Mouse (Mus musculus): Measurements from ENCODE around the gene Bdkrb2. TPM values are rescaled to one million over a fixed set of nuclear protein-coding genes. Genes with fewer than 3 reads are reported as not detected.

Bdkrb2 gene
- polyA plus RNA-seq, 1 experiment from 2014 or later, result 1.7 TPM

DNA sequence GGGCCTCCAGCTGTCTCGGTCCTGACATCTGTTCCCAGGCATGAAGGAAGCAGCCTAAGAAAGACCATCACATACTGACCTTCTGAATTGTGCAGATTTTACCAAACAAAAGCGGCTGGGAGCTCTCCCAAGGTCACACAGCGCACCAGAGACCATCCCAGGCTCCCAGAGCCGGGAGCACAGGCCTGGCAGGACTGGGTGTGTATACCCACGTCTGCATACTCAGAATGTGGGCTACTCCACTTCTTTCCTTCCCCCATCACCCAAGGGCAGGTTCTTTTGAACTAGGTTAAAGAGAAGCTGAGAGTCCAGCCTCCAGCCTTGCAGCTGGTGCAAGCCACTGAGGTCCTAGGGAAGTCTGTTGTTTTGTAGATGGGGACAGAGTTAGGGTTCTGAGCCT is 36.1 kb downstream of the Bdkrb2 start:
- Histone ChIP-seq H3K4me1 (ENCODE audit: insufficient read depth, low read length) (peaks cover 4% of the 10 kb centered on the region; the same call in 1 of the 2 replicates), H3K27ac (ENCODE audit: low read length) (no peak overlapping the region), H3K36me3 (ENCODE audit: insufficient read depth, low read length) (no peaks in the 10 kb centered on the region), H3K9me3 (ENCODE audit: low read length) (no peaks in the 10 kb centered on the region), H3K9ac (replicated peaks; ENCODE audit: low read length) (no peak overlapping the region), H3K27me3 (ENCODE audit: insufficient read depth, low read length) (no peaks in the 10 kb centered on the region), H3K4me2 (replicated peaks; ENCODE audit: low read depth, low read length) (no peak overlapping the region), H3K4me3 (ENCODE audit: low read length) (no peak overlapping the region)
- WGBS, result 66% methylated on average over 5 of the region's 5 CpGs
- ATAC-seq (ENCODE audit: low FRiP score, low TSS enrichment), result no peak

GRCm38 (mm10) chr12:105601586-105601985 is 38.6 kb downstream of the Bdkrb2 start:
- H3K27me3 ChIP-seq (ENCODE audit: insufficient read depth, low read length), result no peaks in the 10 kb centered on the region
- WGBS, result 76% methylated on average over 6 of the region's 6 CpGs
- no peak for ATAC-seq (ENCODE audit: low FRiP score, low TSS enrichment)

DNA sequence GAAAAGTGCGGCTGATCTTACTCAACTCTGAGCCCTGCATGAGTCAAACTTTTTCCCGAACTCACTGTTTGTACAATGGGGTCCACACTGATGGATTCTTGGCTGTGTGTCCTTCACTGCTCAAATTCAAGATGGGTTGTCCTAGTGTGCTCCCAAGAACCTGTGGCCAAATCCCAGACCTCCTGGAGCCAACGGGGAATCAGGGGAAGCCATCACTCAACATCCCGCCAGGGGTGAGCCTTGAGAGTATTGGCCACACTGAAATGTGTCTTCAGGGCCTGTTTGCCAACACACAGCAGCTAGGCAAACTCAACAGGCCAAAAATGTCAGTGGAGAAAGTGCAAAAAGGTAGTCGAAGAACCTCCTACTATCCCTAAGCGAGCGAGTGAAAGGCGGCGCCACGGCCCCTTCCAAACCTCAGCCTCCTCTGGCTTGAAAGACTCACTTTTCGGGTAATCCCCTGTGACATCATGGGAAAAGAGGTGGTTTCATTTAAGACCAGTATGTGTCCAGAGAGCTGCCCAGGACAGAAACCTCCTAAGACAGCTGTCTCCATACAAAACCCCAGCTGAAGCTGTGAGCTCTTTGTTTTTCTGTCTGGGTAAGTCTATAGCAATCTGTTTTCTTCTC is 39.7 kb downstream of the Bdkrb2 start, which contains the start of gene Bdkrb1:
TSS of gene Bdkrb1 (plus strand) at position 505 of the 630 bp plus-strand sequence.
- Histone ChIP-seq H3K9me3 (ENCODE audit: low read length) (no peaks in the 10 kb centered on the region), H3K4me3 (ENCODE audit: low read length) (no peak within 1 kb of the TSS), H3K9ac (replicated peaks; ENCODE audit: low read length) (no peak within 1 kb of the TSS), H3K27ac (ENCODE audit: low read length) (no peak within 1 kb of the TSS), H3K27me3 (ENCODE audit: insufficient read depth, low read length) (no peaks in the 10 kb centered on the region), H3K4me2 (replicated peaks; ENCODE audit: low read depth, low read length) (no peak within 1 kb of the TSS), H3K4me1 (ENCODE audit: insufficient read depth, low read length) (no peaks in the 10 kb centered on the region), H3K36me3 (ENCODE audit: insufficient read depth, low read length) (no peaks in the 10 kb centered on the region)
- no peak for ATAC-seq (ENCODE audit: low FRiP score, low TSS enrichment)
- 89% methylated on average over 11 of the region's 11 CpGs for WGBS

More at GRCm38 (mm10) chr12:105601586-105601985, 38.6 kb downstream of the Bdkrb2 start:
- Histone ChIP-seq H3K4me3 (ENCODE audit: low read length) (no peak overlapping the region), H3K27ac (ENCODE audit: low read length) (no peak overlapping the region), H3K9me3 (ENCODE audit: low read length) (no peaks in the 10 kb centered on the region), H3K4me2 (replicated peaks; ENCODE audit: low read depth, low read length) (no peak overlapping the region), H3K9ac (replicated peaks; ENCODE audit: low read length) (no peak overlapping the region), H3K36me3 (ENCODE audit: insufficient read depth, low read length) (no peaks in the 10 kb centered on the region), H3K4me1 (ENCODE audit: insufficient read depth, low read length) (peaks cover 4% of the 10 kb centered on the region; the same call in 1 of the 2 replicates)

DNA sequence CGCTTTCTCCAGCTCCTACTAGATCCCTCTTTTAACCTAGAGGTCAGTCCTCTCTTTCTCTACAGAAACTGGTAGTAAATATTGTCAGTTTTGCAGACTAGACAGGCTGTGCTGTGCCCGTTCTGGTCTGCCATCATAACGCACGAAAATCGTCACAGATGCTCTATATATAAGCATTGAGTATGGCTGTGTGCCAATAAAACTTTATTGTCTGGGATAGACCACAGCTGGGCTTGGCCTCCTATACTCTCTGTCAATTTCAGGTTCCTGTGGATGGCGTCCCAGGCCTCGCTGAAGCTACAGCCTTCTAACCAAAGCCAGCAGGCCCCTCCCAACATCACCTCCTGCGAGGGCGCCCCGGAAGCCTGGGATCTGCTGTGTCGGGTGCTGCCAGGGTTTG is 40.9 kb downstream of the Bdkrb2 start:
- Histone ChIP-seq H3K9me3 (ENCODE audit: low read length) (no peaks in the 10 kb centered on the region), H3K4me3 (ENCODE audit: low read length) (no peak overlapping the region), H3K4me1 (ENCODE audit: insufficient read depth, low read length) (no peaks in the 10 kb centered on the region), H3K27ac (ENCODE audit: low read length) (no peak overlapping the region), H3K36me3 (ENCODE audit: insufficient read depth, low read length) (no peaks in the 10 kb centered on the region), H3K27me3 (ENCODE audit: insufficient read depth, low read length) (no peaks in the 10 kb centered on the region), H3K9ac (replicated peaks; ENCODE audit: low read length) (no peak overlapping the region), H3K4me2 (replicated peaks; ENCODE audit: low read depth, low read length) (no peak overlapping the region)
- WGBS, result 82% methylated on average over 11 of the region's 11 CpGs
- ATAC-seq (ENCODE audit: low FRiP score, low TSS enrichment), result no peak

GRCm38 (mm10) chr12:105605212-105605611 is 42.2 kb downstream of the Bdkrb2 start:
- 56% methylated on average over 8 of the region's 8 CpGs for WGBS
- H3K9me3 ChIP-seq (ENCODE audit: low read length), result no peaks in the 10 kb centered on the region

GRCm38 (mm10) chr12:105606881-105607280 is 43.9 kb downstream of the Bdkrb2 start:
- H3K9me3 ChIP-seq (ENCODE audit: low read length), result no peaks in the 10 kb centered on the region
- WGBS, result 74% methylated on average over 4 of the region's 4 CpGs
- no peak for ATAC-seq (ENCODE audit: low FRiP score, low TSS enrichment)
- H3K4me3 ChIP-seq (ENCODE audit: low read length), result no peak overlapping the region
- H3K9ac ChIP-seq (replicated peaks; ENCODE audit: low read length), result no peak overlapping the region
- H3K27me3 ChIP-seq (ENCODE audit: insufficient read depth, low read length), result no peaks in the 10 kb centered on the region
- no peaks in the 10 kb centered on the region for H3K36me3 ChIP-seq (ENCODE audit: insufficient read depth, low read length)
- no peak overlapping the region for H3K4me2 ChIP-seq (replicated peaks; ENCODE audit: low read depth, low read length)
- H3K4me1 ChIP-seq (ENCODE audit: insufficient read depth, low read length), result no peaks in the 10 kb centered on the region
- H3K27ac ChIP-seq (ENCODE audit: low read length), result no peak overlapping the region

More at GRCm38 (mm10) chr12:105605212-105605611, 42.2 kb downstream of the Bdkrb2 start:
- no peak overlapping the region for H3K27ac ChIP-seq (ENCODE audit: low read length)
- H3K9ac ChIP-seq (replicated peaks; ENCODE audit: low read length), result no peak overlapping the region
- no peak overlapping the region for H3K4me2 ChIP-seq (replicated peaks; ENCODE audit: low read depth, low read length)
- H3K4me3 ChIP-seq (ENCODE audit: low read length), result no peak overlapping the region
- no peaks in the 10 kb centered on the region for H3K27me3 ChIP-seq (ENCODE audit: insufficient read depth, low read length)
- ATAC-seq (ENCODE audit: low FRiP score, low TSS enrichment), result no peak
- H3K4me1 ChIP-seq (ENCODE audit: insufficient read depth, low read length), result no peaks in the 10 kb centered on the region
- H3K36me3 ChIP-seq (ENCODE audit: insufficient read depth, low read length), result no peaks in the 10 kb centered on the region

- no peak overlapping the region for H3K4me3 ChIP-seq (ENCODE audit: low read length)
- no peak overlapping the region for H3K4me2 ChIP-seq (replicated peaks; ENCODE audit: low read depth, low read length)
- H3K9me3 ChIP-seq (ENCODE audit: low read length), result no peaks in the 10 kb centered on the region
- 86% methylated on average over 2 of the region's 2 CpGs for WGBS
- H3K27me3 ChIP-seq (ENCODE audit: insufficient read depth, low read length), result no peaks in the 10 kb centered on the region
- H3K4me1 ChIP-seq (ENCODE audit: insufficient read depth, low read length), result no peaks in the 10 kb centered on the region
- no peak overlapping the region for H3K27ac ChIP-seq (ENCODE audit: low read length)
- peaks cover 5% of the 10 kb centered on the region; the same call in 1 of the 2 replicates for H3K36me3 ChIP-seq (ENCODE audit: insufficient read depth, low read length)
- H3K9ac ChIP-seq (replicated peaks; ENCODE audit: low read length), result no peak overlapping the region
- ATAC-seq (ENCODE audit: low FRiP score, low TSS enrichment), result no peak
These were observed 48.0 kb downstream of the Bdkrb2 start for GRCm38 (mm10) chr12:105611045-105611444.

DNA sequence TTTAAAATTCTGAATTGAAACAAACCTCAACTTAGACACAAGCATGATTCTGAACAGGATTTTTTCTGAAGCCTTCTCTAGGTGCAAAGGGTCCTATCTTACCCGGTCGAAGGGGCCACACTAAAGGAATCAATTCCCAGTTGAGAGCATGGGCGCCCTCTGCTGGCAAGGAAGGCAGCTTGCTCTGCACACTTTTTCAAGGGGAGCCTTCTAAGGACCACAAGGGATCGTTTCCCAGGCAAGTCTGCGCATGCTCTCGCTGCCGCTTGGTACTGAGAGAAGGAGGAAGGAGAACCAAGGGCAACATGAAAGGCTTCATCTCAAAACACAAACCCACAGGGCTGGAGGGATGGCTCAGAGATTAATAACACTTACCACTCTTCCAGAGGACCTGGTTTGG is 48.7 kb downstream of the Bdkrb2 start:
- Histone ChIP-seq H3K9ac (replicated peaks; ENCODE audit: low read length) (no peak overlapping the region), H3K4me3 (ENCODE audit: low read length) (no peak overlapping the region), H3K36me3 (ENCODE audit: insufficient read depth, low read length) (peaks cover 12% of the 10 kb centered on the region), H3K4me1 (ENCODE audit: insufficient read depth, low read length) (no peaks in the 10 kb centered on the region), H3K4me2 (replicated peaks; ENCODE audit: low read depth, low read length) (no peak overlapping the region), H3K27ac (ENCODE audit: low read length) (no peak overlapping the region), H3K27me3 (ENCODE audit: insufficient read depth, low read length) (no peaks in the 10 kb centered on the region), H3K9me3 (ENCODE audit: low read length) (no peaks in the 10 kb centered on the region)
- WGBS, result 17% methylated on average over 7 of the region's 7 CpGs
- peak; percentile 55; the same call in 1 of the 2 replicates for ATAC-seq (ENCODE audit: low FRiP score, low TSS enrichment)

- no peak for ATAC-seq (ENCODE audit: low FRiP score, low TSS enrichment)
- no peak overlapping the region for H3K4me2 ChIP-seq (replicated peaks; ENCODE audit: low read depth, low read length)
- peaks cover 26% of the 10 kb centered on the region for H3K36me3 ChIP-seq (ENCODE audit: insufficient read depth, low read length)
- no peaks in the 10 kb centered on the region for H3K4me1 ChIP-seq (ENCODE audit: insufficient read depth, low read length)
- H3K9me3 ChIP-seq (ENCODE audit: low read length), result no peaks in the 10 kb centered on the region
- no peak overlapping the region for H3K27ac ChIP-seq (ENCODE audit: low read length)
- WGBS, result 86% methylated on average over 10 of the region's 10 CpGs
- no peak overlapping the region for H3K4me3 ChIP-seq (ENCODE audit: low read length)
- H3K9ac ChIP-seq (replicated peaks; ENCODE audit: low read length), result no peak overlapping the region
- H3K27me3 ChIP-seq (ENCODE audit: insufficient read depth, low read length), result no peaks in the 10 kb centered on the region
These were observed 50.5 kb downstream of the Bdkrb2 start for GRCm38 (mm10) chr12:105613559-105613958.

DNA sequence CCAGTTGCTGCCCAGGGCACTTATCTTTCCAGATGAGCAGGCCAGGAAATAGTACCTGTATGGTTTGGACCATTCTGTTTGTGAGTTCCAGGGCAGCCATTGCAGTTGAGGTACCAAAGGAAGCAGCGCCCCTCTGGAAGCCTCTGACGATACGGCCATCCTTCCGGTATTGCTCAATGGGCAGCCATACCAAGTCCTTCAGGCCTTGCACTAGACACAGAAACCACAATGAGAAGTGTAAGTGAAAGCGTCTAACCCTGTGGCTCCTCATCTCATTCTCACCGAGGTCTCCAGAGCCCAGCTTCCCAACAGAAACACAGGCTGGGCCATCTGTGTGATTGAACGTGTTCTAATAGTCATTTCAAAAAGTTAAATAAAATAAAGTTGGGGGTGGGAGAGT is 59.0 kb downstream of the Bdkrb2 start:
- H3K4me2 ChIP-seq (replicated peaks; ENCODE audit: low read depth, low read length), result no peak overlapping the region
- no peaks in the 10 kb centered on the region for H3K4me1 ChIP-seq (ENCODE audit: insufficient read depth, low read length)
- H3K36me3 ChIP-seq (ENCODE audit: insufficient read depth, low read length), result peaks cover 55% of the 10 kb centered on the region

More for the DNA sequence above, 59.0 kb downstream of the Bdkrb2 start:
- Histone ChIP-seq H3K9ac (replicated peaks; ENCODE audit: low read length) (no peak overlapping the region), H3K4me3 (ENCODE audit: low read length) (no peak overlapping the region), H3K27me3 (ENCODE audit: insufficient read depth, low read length) (no peaks in the 10 kb centered on the region), H3K27ac (ENCODE audit: low read length) (no peak overlapping the region), H3K9me3 (ENCODE audit: low read length) (no peaks in the 10 kb centered on the region)
- ATAC-seq (ENCODE audit: low FRiP score, low TSS enrichment), result no peak
- WGBS, result 96% methylated on average over 7 of the region's 7 CpGs

Data from kidney, embryonic 16.5 days (tissue).